Mouse (Mus musculus) limb, embryonic 12.5 days (tissue): ENCODE measurements around the gene Mylpf. TPM values are rescaled to one million over a fixed set of nuclear protein-coding genes. Genes with fewer than 3 reads are reported as not detected.

Source experiments
- ATAC-seq: fragments of 200-750 bp; cut with Nextera tagmentation; 2 replicates; pipeline ENCODE4 v1.8.0; 2017; ENCODE audit warnings: low read depth, moderate TSS enrichment; ENCODE audit not compliant: insufficient number of reproducible peaks, insufficient read depth, low FRiP score, low TSS enrichment
- H3K27ac ChIP-seq: fragments of 300-500 bp; sonication (generic); 2 replicates; pipeline ENCODE4 v1.5.1; 2016; ENCODE audit warnings: mild to moderate bottlenecking, moderate library complexity
- H3K27me3 ChIP-seq: fragments of 300-500 bp; sonication (generic); 2 replicates; pipeline ENCODE4 v1.6.1; 2016; ENCODE audit warnings: mild to moderate bottlenecking, moderate library complexity
- H3K36me3 ChIP-seq: fragments of 300-500 bp; sonication (generic); 2 replicates; pipeline ENCODE4 v1.6.1; 2016; ENCODE audit warnings: mild to moderate bottlenecking, moderate library complexity
- H3K4me1 ChIP-seq: fragments of 300-500 bp; sonication (generic); replicated peaks from 2 replicates; pipeline ENCODE4 v1.6.1; 2016
- H3K4me2 ChIP-seq: fragments of 300-500 bp; sonication (generic); 2 replicates; pipeline ENCODE4 v1.6.1; 2016; ENCODE audit warnings: mild to moderate bottlenecking, moderate library complexity
- H3K4me3 ChIP-seq: fragments of 300-500 bp; sonication (generic); replicated peaks from 2 replicates; pipeline ENCODE4 v1.5.1; 2016; ENCODE audit warnings: mild to moderate bottlenecking
- H3K9ac ChIP-seq: fragments of 300-500 bp; sonication (generic); replicated peaks from 2 replicates; pipeline ENCODE4 v1.6.1; 2016; ENCODE audit warnings: mild to moderate bottlenecking, moderate library complexity
- H3K9me3 ChIP-seq: fragments of 300-500 bp; sonication (generic); 2 replicates; pipeline ENCODE4 v1.6.1; 2016; ENCODE audit warnings: mild to moderate bottlenecking, moderate library complexity
- WGBS: fragments of 180-500 bp; shearing (Covaris S2); methylation state at CpG from one replicate; pipeline ENCODE4 v1.1.7; 2016; 5-methylcytosine and 5-hydroxymethylcytosine counted together
- polyA plus RNA-seq: library from polyadenylated mRNA; unstranded; fragments of >200 nt; fragmentation: Nextera tagmentation; extraction: Ambion mirVana; gene quantifications from 2 replicates; pipeline ENCODE4 v1.2.1, GENCODE M21; 2016

The Mylpf gene
- polyA plus RNA-seq, 1 experiment from 2014 or later, result 145 TPM

- H3K4me2 ChIP-seq, result no peak overlapping the region
- no peak overlapping the region for H3K27ac ChIP-seq
- no peaks in the 10 kb centered on the region for H3K27me3 ChIP-seq
- H3K4me1 ChIP-seq, result no peaks in the 10 kb centered on the region
- ATAC-seq, result no peak
- H3K36me3 ChIP-seq, result no peaks in the 10 kb centered on the region
- 63% methylated on average over 3 of the region's 3 CpGs for WGBS
- H3K9ac ChIP-seq, result no peak overlapping the region
- H3K4me3 ChIP-seq, result no peak overlapping the region
- H3K9me3 ChIP-seq, result no peaks in the 10 kb centered on the region
Observed at GRCm38 (mm10) chr7:127185601-127186000, 23.1 kb upstream of the Mylpf start.

- Histone ChIP-seq H3K4me2 (no peak overlapping the region), H3K27me3 (no peaks in the 10 kb centered on the region), H3K27ac (no peak overlapping the region), H3K9ac (no peak overlapping the region), H3K4me1 (no peaks in the 10 kb centered on the region), H3K4me3 (no peak overlapping the region), H3K36me3 (peaks cover 14% of the 10 kb centered on the region), H3K9me3 (no peaks in the 10 kb centered on the region)
- 65% methylated on average over 10 of the region's 10 CpGs for WGBS
- ATAC-seq, result no peak
Observed at GRCm38 (mm10) chr7:127187351-127187750, 21.3 kb upstream of the Mylpf start.

DNA sequence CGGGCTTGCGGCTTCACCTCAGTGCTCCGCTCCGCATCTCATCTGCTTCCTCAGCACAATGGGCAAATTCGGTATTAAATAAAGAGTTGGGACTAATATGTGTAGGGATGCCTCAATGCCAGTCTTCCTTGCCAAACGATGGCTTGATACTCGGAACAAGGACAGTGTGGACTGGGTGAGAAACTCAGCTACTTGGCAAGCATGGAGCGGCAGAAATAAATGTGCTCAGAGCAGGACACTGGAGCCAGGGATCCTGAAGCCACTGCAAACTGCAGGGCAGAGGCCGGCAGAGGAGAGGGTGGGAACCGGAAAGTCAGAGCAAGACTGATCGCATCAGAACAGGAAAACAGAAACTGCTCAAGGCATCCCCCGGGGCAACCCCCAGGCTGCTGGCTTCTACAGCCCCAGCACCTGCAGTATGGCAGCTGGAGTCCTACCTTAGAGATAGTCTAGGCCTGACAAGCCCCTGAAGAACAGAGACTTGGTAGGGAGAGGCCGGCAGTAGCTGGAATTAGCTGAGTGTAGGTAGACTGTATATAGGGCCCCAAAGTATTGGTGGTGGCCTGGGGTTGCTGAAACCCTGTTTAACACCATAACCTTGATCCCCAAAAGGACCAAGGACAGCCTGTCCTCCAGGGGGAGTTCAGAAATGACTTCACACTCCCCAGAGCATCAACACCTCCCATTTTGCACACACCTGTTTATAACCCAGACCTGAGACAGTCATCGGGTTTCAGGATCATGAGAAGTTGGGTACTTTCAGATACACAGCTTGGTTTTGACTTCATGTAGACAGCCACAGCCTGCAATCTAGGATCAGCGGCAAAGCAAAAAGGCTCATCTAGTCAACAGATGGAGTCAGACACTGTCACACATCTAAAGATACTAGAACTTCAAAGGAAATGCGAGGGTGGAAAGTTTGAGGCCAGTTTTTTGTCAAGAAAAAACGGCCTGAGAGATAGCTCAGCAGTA lies 20.1 kb upstream of the Mylpf start:
- H3K9me3 ChIP-seq, result no peaks in the 10 kb centered on the region
- no peak for ATAC-seq

DNA sequence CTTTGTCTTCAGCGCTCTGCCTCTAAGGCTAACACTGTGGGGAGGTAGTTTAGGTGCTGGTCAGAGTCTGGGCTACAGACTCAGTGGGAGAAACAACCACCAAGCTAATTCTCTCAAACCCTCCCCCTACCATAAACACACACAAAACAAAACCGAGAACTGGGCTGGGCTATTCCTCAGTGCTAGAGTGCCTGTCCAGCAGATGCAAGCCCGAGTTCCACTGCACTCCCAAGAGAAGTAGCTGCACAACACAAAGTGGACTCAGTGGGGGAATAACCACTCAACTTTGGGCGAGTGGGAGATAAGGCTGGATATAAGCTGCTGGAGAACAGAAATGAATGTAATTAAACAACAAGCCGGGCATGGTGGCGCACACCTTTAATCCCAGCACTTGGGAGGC lies 18.0 kb upstream of the Mylpf start:
- no peak for ATAC-seq
- H3K36me3 ChIP-seq, result peaks cover 38% of the 10 kb centered on the region
- WGBS, result 86% methylated on average over 6 of the region's 6 CpGs

More for the DNA sequence above, 20.1 kb upstream of the Mylpf start:
- no peak overlapping the region for H3K27ac ChIP-seq
- no peak overlapping the region for H3K4me2 ChIP-seq
- H3K27me3 ChIP-seq, result no peaks in the 10 kb centered on the region
- WGBS, result 83% methylated on average over 17 of the region's 17 CpGs
- no peak overlapping the region for H3K4me3 ChIP-seq
- H3K36me3 ChIP-seq, result peaks cover 27% of the 10 kb centered on the region
- H3K4me1 ChIP-seq, result no peaks in the 10 kb centered on the region
- no peak overlapping the region for H3K9ac ChIP-seq

DNA sequence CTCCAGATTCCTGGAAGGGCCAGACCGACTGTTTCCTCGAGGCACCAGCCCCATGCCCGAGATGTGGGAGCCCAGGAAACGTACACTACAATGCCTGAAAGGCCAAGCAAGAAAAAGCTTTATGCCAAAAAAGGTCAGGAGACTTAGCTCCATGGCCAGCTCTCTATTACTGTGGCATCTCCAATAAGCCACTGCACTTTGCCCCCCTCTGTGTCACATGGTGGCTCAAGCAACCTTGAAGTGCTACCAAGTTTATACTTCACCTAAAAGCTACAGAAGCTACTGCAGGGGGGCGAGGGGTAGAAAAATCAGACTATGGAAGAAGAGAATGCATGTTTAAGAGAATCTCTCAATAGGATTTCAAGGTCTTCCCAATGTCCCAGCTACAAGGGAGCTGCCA lies 15.7 kb upstream of the Mylpf start:
- Histone ChIP-seq H3K27me3 (no peaks in the 10 kb centered on the region), H3K4me2 (no peak overlapping the region), H3K4me1 (peaks cover 20% of the 10 kb centered on the region), H3K4me3 (no peak overlapping the region), H3K27ac (no peak overlapping the region), H3K36me3 (peaks cover 51% of the 10 kb centered on the region), H3K9me3 (no peaks in the 10 kb centered on the region), H3K9ac (no peak overlapping the region)
- 91% methylated on average over 5 of the region's 5 CpGs for WGBS
- no peak for ATAC-seq

More for the DNA sequence above, 18.0 kb upstream of the Mylpf start:
- H3K9ac ChIP-seq, result no peak overlapping the region
- H3K4me2 ChIP-seq, result no peak overlapping the region
- no peaks in the 10 kb centered on the region for H3K9me3 ChIP-seq
- no peak overlapping the region for H3K4me3 ChIP-seq
- peaks cover 13% of the 10 kb centered on the region for H3K4me1 ChIP-seq
- no peaks in the 10 kb centered on the region for H3K27me3 ChIP-seq
- H3K27ac ChIP-seq, result no peak overlapping the region

GRCm38 (mm10) chr7:127194011-127194632 lies 14.6 kb upstream of the Mylpf start:
- Histone ChIP-seq H3K4me3 (peak overlapping the region; percentile 56), H3K4me2 (peak overlapping the region; percentile 74), H3K4me1 (peaks cover 20% of the 10 kb centered on the region), H3K27ac (no peak overlapping the region), H3K9ac (peak overlapping the region; percentile 69; the same call in 1 of the 2 replicates), H3K9me3 (no peaks in the 10 kb centered on the region), H3K36me3 (peaks cover 62% of the 10 kb centered on the region), H3K27me3 (no peaks in the 10 kb centered on the region)
- no peak for ATAC-seq
- WGBS, result 92% methylated on average over 17 of the region's 17 CpGs

DNA sequence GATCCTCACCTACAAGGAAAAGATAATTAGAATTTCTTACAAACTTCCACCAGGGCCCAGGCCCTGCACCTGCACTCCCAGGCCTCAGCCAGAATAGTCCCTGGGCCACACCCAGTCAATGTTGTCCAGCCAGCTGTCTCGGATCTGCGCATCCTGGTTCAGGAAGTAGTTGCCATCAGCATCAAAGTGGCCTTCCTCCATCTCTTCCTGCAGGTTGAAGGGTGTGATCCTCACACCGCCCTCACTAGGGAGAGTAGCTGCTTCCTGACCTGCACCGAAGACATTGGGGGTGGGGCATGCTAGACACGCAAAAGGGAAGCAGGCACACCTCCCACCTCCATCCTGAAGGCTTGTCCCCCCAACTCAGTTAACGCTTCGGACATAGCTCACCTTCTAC lies 14.1 kb upstream of the Mylpf start:
- no peaks in the 10 kb centered on the region for H3K9me3 ChIP-seq
- peaks cover 20% of the 10 kb centered on the region for H3K4me1 ChIP-seq
- no peak for ATAC-seq
- H3K36me3 ChIP-seq, result peaks cover 68% of the 10 kb centered on the region
- H3K4me3 ChIP-seq, result peak overlapping the region; percentile 56
- H3K27ac ChIP-seq, result peak overlapping the region; percentile 89
- 75% methylated on average over 7 of the region's 7 CpGs for WGBS
- no peaks in the 10 kb centered on the region for H3K27me3 ChIP-seq
- peak overlapping the region; percentile 69 for H3K9ac ChIP-seq
- H3K4me2 ChIP-seq, result peak overlapping the region; percentile 74

DNA sequence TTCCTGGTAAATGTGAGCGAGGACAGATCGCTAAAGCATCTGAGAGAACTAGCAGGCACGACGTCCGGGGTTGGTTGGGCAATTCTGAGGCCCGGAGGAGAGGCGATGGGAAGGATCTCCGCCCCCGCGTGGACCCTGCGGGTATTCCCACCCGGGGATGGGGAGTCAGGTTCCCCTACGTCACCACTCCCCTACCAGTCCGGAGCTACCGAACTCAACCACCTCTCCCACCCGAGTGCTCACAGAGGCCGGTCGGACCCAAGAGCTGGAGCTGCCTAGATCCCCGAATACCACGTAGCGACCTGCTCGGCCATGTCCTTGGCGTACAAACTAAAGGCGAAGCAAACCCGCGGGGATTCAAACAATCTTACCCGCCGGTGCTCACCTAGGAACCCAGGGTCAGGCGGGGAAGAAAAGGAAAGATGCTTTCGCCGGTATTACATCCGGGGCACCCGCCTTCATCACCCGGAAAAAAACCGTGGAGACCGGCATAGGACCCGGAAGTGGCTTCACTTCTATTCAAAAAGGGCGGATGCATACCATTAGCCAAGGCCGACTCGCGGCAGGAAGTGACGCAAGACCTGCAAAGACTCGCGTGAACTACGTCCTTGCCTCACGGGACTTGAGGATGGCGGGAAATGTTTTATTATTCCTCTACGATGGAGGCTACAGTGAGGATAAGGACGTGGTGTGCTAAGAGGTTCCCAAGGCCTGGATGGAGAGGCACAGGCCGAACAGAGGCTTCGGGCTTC lies 13.0 kb upstream of the Mylpf start, which contains the start of gene Cd2bp2:
TSS of gene Cd2bp2 (minus strand) at position 507 of the 752 bp plus-strand sequence.
- WGBS, result under 1% methylated on average over 51 of the region's 51 CpGs
- Histone ChIP-seq H3K27me3 (no peaks in the 10 kb centered on the region), H3K9me3 (no peaks in the 10 kb centered on the region), H3K9ac (peak within 1 kb of the TSS; percentile 69), H3K4me2 (peak within 1 kb of the TSS; percentile 74), H3K4me3 (peak within 1 kb of the TSS; percentile 56), H3K36me3 (peaks cover 78% of the 10 kb centered on the region), H3K27ac (peak within 1 kb of the TSS; percentile 89), H3K4me1 (peaks cover 20% of the 10 kb centered on the region)
- peak; percentile 95 for ATAC-seq

DNA sequence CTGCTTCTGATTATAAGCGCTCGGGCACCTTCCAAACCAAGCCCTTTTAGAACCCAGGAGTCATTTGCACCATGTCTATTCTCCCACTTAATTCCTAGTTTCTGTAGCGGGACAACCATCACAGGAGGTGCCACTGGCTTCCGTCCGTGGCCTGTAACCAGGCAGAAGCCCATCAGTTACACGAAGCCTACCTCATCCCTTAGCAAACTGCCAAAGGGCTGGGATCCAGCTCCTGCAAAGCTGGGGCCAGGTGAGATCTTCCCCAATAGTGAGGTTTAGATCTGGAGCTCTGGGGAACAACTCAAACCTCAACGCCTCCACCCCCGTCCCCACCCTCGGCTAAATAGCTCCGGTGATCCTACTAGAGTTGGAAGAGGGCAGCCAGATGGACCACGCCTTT lies 12.2 kb upstream of the Mylpf start:
- Histone ChIP-seq H3K9me3 (no peaks in the 10 kb centered on the region), H3K9ac (peak overlapping the region; percentile 66), H3K4me1 (peaks cover 20% of the 10 kb centered on the region), H3K36me3 (peaks cover 80% of the 10 kb centered on the region), H3K27ac (peak overlapping the region; percentile 89), H3K27me3 (no peaks in the 10 kb centered on the region), H3K4me2 (peak overlapping the region; percentile 67), H3K4me3 (peak overlapping the region; percentile 56)
- ATAC-seq, result no peak
- WGBS, result 60% methylated on average over 11 of the region's 11 CpGs

- Histone ChIP-seq H3K9ac (peak overlapping the region; percentile 96), H3K4me1 (peaks cover 29% of the 10 kb centered on the region), H3K27ac (0 out of 2 replicates have a peak overlapping the region, but pooled peaks have one; percentile 57), H3K4me2 (peak overlapping the region; percentile 97), H3K4me3 (peak overlapping the region; percentile 96), H3K27me3 (no peaks in the 10 kb centered on the region), H3K36me3 (peaks cover 40% of the 10 kb centered on the region), H3K9me3 (no peaks in the 10 kb centered on the region)
- 33% methylated on average over 2 of the region's 2 CpGs for WGBS
- ATAC-seq, result no peak
Observed at GRCm38 (mm10) chr7:127206606-127207005, 2.1 kb upstream of the Mylpf start.
